Mouse (Mus musculus): ENCODE results near the gene Timm29.
A peak's percentile ranks its signal among the peaks of the same experiment; 100 is the strongest.

Gene Timm29

DNA sequence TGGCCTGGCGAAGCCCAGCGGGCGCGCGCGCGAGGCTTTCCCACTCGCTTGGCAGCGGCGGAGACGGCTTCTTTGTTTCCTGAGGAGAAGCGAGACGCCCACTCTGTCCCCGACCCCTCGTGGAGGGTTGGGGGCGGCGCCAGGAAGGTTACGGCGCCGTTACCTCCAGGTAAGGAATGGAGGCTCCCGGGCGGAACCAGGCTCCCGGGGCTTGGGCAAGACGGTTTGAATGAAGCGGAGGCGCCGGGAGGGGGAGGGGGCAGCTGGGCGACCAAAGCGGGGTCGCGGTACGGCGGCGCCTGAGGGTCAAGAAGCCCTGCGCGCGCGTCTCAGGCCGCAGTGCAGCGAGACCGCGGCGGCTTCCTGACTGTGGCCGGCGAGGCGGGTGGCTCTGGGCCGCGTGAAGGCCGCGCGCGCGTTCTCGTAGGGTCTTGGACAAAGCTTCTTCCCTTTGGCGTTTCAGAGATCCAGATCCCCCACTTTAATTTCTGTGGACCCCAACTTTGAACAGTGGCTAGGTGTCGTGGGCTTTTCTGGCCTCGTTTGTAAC is 23.8 kb downstream of the Timm29 start:
- peak; percentile 94 for DNase-seq (ENCODE audit: low spot score)

GRCm38 (mm10) chr9:21617066-21617465 is 24.5 kb downstream of the Timm29 start:
- DNase-seq (ENCODE audit: low spot score), result peak; percentile 56

DNA sequence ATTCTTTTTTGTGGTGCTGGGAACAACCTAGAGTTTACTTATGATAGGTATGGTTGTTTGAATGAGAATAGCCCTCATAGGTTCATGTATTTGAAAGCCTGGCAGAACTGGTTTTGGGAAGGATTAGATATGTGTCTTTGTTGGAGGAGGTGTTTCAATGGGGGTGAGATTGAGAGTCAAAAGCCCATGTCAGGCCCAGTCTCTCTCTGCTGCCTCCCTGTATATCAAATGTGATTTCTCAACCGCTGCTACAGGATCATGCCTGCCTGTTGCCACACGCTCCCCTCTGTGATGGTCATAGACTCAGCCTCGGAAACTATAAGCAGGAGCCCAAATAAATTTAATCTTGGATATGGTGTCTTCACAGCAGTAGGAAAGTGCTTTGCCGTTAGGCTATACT is 27.7 kb downstream of the Timm29 start:
- DNase-seq (ENCODE audit: low spot score), result no peak

DNA sequence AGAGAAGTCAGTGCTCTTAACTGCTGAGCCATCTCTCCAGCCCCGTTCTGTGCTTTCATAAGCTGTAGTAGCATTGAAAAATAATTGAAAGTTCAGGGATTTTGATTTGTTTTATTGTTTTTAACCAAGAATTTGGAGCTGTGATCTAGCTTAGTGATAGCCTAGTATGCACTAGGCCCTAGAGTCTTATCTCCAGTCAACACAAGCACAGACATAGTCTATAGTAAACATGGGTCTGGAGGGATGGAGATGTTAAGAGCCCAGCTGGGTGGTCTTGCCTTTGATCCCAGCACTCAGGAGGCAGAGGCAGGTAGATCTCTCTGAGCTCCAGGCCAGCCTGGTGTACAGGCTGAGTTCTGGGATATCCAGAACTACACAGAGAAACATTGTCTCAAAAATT is 30.2 kb downstream of the Timm29 start:
- DNase-seq (ENCODE audit: low spot score), result no peak

DNA sequence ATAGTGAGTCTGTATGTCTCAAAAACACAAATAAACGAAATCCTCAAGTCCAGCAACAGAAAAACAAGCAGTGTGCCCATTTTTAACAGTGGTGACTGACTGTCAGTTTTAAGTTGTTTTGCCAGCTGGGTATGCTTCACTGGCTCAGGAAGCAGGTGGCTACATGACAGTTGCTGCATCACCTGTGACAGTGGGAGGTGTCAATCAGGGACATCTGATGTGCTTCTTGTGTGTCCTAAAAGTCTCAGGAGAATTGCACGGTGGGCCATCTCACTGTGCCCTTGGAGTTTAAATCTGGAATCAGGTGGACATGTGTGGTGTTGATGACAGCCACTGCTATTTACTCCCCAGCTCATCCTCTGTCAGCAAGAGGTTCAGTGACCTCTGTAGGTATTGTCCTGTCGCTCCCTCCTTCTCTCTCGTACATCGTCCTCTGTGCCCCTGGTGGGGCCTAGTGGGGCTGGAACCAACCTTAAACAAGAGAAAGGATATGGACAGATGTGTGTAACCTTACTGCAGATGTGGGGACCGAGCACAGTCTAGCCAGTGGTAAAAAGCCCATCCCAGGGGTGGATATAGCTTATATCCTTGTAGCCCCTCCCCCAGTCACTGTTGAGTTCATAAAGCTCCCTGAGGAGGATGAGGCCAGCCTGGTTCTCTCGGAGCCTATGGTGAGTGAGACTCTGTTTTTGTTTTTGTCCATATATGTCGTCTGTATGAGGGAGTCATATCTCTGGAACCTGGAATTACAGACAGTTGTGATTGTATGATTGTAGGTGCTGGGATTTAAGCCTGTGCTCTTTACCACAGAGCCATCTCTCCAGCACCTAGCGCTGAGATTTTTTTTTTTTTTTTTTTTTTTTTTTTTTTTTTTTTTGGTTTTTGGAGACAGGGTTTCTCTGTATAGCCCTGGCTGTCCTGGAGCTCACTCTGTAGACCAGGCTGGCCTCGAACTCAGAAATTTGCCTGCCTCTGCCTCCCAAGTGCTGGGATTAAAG is 33.1 kb downstream of the Timm29 start:
- no peak for DNase-seq (ENCODE audit: low spot score)

GRCm38 (mm10) chr9:21626571-21626970 is 34.0 kb downstream of the Timm29 start:
- DNase-seq (ENCODE audit: low spot score), result peak; percentile 14

DNA sequence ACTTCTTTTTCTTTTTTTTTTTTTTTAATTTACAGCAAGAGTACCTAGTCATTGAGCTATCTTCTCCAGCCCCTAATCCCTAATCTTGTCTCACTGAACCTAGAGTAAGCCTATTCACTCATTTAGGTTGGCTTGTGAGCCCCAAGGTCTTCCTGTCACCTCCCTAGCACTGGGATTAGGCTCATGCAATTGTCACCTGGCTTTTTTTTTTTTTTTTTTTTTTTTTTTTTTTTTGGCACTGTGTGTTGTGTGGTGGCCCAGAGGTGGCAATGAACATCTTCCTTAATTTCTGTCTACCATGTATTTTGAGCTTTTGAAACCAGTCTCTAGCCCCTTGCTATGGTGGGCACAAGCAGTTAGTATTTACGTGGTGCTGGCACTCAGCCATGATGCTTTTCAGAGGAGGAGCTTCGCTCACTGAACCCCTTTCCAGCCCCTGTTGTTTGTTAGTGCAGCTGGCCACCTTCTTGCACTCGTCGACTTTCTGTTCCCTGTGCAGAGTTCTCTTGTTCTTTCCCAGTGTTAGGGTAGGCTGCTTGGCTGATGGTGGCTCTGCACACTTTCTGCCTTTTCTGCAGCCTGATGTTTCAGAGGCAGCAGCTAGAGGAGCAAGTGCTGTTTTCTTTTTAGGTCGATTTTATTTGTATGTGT is 34.7 kb downstream of the Timm29 start:
- no peak for DNase-seq (ENCODE audit: low spot score)

GRCm38 (mm10) chr9:21630673-21631072 is 38.2 kb downstream of the Timm29 start:
- peak; percentile 46 for DNase-seq (ENCODE audit: low spot score)

GRCm38 (mm10) chr9:21633106-21633505 is 40.6 kb downstream of the Timm29 start:
- DNase-seq (ENCODE audit: low spot score), result no peak

DNA sequence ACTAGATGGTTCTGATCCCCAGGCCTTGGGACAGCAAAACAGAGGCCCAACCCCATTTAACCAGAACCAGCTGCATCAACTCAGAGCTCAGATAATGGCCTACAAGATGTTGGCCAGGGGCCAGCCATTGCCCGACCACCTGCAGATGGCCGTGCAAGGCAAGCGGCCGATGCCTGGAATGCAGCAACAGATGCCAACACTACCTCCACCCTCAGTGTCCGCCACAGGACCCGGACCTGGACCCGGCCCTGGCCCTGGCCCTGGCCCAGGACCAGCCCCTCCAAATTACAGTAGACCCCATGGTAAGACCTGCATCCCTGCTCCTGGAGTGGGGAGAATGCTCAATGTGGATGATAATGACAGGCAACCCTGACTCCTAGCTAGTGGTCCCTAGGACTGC is 43.1 kb downstream of the Timm29 start:
- no peak for DNase-seq (ENCODE audit: low spot score)

DNA sequence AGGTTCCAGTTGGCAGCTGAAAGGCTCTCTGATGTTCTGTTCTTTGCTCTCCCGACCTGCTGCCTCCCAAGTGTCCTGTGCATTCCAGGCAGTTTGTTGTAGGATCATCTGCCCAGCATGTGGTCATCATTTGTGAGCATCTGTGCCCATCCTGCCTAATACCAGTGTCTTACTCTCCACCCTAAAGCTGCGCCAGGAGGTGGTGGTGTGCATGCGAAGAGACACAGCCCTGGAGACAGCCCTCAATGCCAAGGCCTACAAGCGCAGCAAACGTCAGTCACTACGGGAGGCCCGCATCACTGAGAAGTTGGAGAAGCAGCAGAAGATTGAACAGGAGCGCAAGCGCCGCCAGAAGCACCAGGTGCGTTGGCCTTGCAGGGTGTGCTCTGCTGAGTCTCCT is 46.5 kb downstream of the Timm29 start:
- no peak for DNase-seq (ENCODE audit: low spot score)

Measured in embryo, embryonic 10.5 days (tissue).